Mouse (Mus musculus) hindbrain, embryonic 12.5 days (tissue): ENCODE measurements around the gene Samd8. TPM values are rescaled to one million over a fixed set of nuclear protein-coding genes. Genes with fewer than 3 reads are reported as not detected.
A peak's percentile ranks its signal among the peaks of the same experiment; 100 is the strongest.

Experiments
- ATAC-seq: fragments of 200-750 bp; cut with Nextera tagmentation; 2 replicates; pipeline ENCODE4 v1.8.0; 2017; ENCODE audit warnings: moderate TSS enrichment; ENCODE audit not compliant: low FRiP score
- H3K27ac ChIP-seq: fragments of 300-500 bp; sonication (generic); 2 replicates; pipeline ENCODE4 v1.5.1; 2016; ENCODE audit warnings: mild to moderate bottlenecking
- H3K27me3 ChIP-seq: fragments of 300-500 bp; sonication (generic); 2 replicates; pipeline ENCODE4 v1.6.1; 2016; ENCODE audit warnings: mild to moderate bottlenecking
- H3K36me3 ChIP-seq: fragments of 300-500 bp; sonication (generic); 2 replicates; pipeline ENCODE4 v1.6.1; 2016; ENCODE audit warnings: mild to moderate bottlenecking
- H3K4me1 ChIP-seq: fragments of 300-500 bp; sonication (generic); 2 replicates; pipeline ENCODE4 v1.6.1; 2016
- H3K4me2 ChIP-seq: fragments of 300-500 bp; sonication (generic); replicated peaks from 2 replicates; pipeline ENCODE4 v1.6.1; 2016; ENCODE audit warnings: mild to moderate bottlenecking
- H3K4me3 ChIP-seq: fragments of 300-500 bp; sonication (generic); 2 replicates; pipeline ENCODE4 v1.5.1; 2016; ENCODE audit warnings: mild to moderate bottlenecking
- H3K9ac ChIP-seq: fragments of 300-500 bp; sonication (generic); 2 replicates; pipeline ENCODE4 v1.6.1; 2016; ENCODE audit warnings: mild to moderate bottlenecking, moderate library complexity
- H3K9me3 ChIP-seq: fragments of 300-500 bp; sonication (generic); replicated peaks from 2 replicates; pipeline ENCODE4 v1.6.1; 2016; ENCODE audit warnings: mild to moderate bottlenecking
- WGBS: fragments of 180-500 bp; shearing (Covaris S2); methylation state at CpG from one replicate; pipeline ENCODE4 v1.1.7; 2016; 5-methylcytosine and 5-hydroxymethylcytosine counted together
- polyA plus RNA-seq: library from polyadenylated mRNA; unstranded; fragments of >200 nt; fragmentation: Nextera tagmentation; extraction: Ambion mirVana; gene quantifications from 2 replicates; pipeline ENCODE4 v1.2.1, GENCODE M21; 2016

The Samd8 gene
- polyA plus RNA-seq, 1 experiment from 2014 or later, result 15.9 TPM

DNA sequence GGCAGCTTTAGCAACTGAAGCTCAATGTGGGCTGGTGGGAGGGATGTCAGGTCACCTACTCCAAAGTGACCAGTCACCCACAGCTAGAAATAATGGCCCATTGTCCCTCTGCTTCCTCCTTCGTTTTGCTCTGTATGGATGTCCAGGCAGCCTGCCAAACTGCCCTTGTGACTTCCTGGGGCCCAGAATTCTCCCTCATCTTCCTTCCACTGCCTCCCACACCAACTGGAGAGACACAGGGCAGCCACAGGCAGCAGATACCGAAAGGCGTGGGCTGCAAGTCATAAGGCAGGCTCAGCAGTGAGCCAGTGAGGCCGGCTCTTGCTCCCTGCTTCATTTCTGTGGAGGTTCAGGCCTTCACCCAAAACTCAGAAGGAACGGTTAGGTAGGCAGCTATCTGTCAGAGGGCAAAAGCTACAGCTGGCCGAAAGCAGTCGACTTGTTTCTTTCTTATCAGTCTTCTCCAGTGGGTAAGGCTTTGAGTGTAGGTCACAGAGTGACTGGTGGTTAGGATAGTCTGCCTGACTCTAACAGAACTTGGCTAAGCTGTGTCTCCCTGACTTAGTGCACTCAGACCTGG lies 72.6 kb downstream of the Samd8 start:
- Histone ChIP-seq H3K27ac (0 out of 2 replicates have a peak overlapping the region, but pooled peaks have one; percentile 36), H3K4me1 (peaks cover 4% of the 10 kb centered on the region), H3K9ac (no peak overlapping the region), H3K4me3 (no peak overlapping the region), H3K27me3 (no peaks in the 10 kb centered on the region), H3K9me3 (no peaks in the 10 kb centered on the region), H3K4me2 (no peak overlapping the region), H3K36me3 (no peaks in the 10 kb centered on the region)
- WGBS, result 57% methylated on average over 7 of the region's 7 CpGs
- ATAC-seq, result no peak

- Histone ChIP-seq H3K4me1 (peaks cover 4% of the 10 kb centered on the region), H3K27ac (no peak overlapping the region), H3K9me3 (no peaks in the 10 kb centered on the region), H3K36me3 (no peaks in the 10 kb centered on the region), H3K4me3 (no peak overlapping the region), H3K9ac (no peak overlapping the region), H3K27me3 (no peaks in the 10 kb centered on the region), H3K4me2 (no peak overlapping the region)
- no peak for ATAC-seq
- 77% methylated on average over 7 of the region's 7 CpGs for WGBS
These were observed 73.6 kb downstream of the Samd8 start for GRCm38 (mm10) chr14:21823897-21824296.

DNA sequence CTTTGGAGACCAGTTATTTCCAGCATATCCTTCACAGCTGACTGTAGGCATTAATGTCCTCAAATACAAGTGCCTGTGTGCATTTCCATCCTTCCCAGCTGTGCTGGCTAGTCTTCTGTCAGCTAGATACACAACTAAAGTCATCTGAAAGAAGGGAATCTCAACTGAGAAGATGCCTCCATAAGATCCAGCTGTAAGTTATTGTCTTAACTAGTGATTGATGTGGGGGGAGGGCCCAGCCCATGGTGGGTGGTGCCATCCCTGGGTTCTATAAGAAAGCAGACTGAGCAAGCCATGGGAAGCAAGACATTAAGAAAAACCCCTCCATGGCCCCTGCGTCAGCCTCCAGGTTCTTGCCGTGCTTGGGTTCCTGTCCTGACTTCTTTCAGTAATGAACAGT lies 74.6 kb downstream of the Samd8 start, which contains the start of gene Vdac2:
Vdac2 (plus strand) TSS at position 301 of the 400 bp plus-strand sequence.
- Histone ChIP-seq H3K27me3 (no peaks in the 10 kb centered on the region), H3K4me1 (peaks cover 4% of the 10 kb centered on the region), H3K36me3 (no peaks in the 10 kb centered on the region), H3K4me2 (no peak within 1 kb of the TSS), H3K9me3 (no peaks in the 10 kb centered on the region), H3K4me3 (no peak within 1 kb of the TSS), H3K9ac (no peak within 1 kb of the TSS), H3K27ac (no peak within 1 kb of the TSS)
- 88% methylated on average over 2 of the region's 2 CpGs for WGBS
- no peak for ATAC-seq

DNA sequence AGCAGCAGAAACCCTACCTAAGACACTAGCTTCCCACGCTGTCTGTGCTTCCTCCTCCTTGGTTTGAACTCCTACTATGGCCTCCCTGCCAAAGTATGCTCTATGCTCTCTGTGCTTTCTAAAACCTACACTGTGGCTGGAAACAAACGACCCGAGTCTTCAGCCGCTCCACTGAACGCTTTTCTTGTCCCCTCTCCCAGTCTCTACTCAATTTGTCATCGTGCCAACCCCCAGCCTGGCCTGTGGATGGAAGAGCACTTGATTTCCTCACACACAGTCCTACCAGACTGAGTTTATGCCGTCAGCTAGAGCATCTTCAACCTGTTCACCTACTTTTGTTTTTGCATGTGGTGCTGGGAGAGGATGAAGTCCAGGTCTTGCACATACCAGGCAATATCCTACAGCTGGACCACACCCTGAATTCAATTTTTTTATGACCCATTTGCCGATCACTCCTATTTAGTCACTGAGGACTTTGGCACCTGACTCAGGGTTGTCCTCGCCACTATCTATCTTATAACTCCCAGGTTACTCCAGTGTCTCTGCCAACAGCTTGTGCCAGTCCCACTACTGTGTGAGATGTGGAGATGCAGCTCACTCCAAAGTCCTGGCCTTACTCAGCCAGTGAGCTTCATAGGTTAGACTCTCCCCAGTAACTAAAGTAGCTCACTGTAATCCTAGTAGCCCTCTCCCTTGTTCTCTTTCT lies 75.6 kb downstream of the Samd8 start:
- Histone ChIP-seq H3K4me1 (peaks cover 9% of the 10 kb centered on the region), H3K27ac (no peak overlapping the region), H3K9ac (no peak overlapping the region), H3K4me2 (no peak overlapping the region), H3K27me3 (no peaks in the 10 kb centered on the region), H3K9me3 (no peaks in the 10 kb centered on the region), H3K36me3 (no peaks in the 10 kb centered on the region), H3K4me3 (no peak overlapping the region)
- ATAC-seq, result no peak
- WGBS, result 83% methylated on average over 9 of the region's 9 CpGs

DNA sequence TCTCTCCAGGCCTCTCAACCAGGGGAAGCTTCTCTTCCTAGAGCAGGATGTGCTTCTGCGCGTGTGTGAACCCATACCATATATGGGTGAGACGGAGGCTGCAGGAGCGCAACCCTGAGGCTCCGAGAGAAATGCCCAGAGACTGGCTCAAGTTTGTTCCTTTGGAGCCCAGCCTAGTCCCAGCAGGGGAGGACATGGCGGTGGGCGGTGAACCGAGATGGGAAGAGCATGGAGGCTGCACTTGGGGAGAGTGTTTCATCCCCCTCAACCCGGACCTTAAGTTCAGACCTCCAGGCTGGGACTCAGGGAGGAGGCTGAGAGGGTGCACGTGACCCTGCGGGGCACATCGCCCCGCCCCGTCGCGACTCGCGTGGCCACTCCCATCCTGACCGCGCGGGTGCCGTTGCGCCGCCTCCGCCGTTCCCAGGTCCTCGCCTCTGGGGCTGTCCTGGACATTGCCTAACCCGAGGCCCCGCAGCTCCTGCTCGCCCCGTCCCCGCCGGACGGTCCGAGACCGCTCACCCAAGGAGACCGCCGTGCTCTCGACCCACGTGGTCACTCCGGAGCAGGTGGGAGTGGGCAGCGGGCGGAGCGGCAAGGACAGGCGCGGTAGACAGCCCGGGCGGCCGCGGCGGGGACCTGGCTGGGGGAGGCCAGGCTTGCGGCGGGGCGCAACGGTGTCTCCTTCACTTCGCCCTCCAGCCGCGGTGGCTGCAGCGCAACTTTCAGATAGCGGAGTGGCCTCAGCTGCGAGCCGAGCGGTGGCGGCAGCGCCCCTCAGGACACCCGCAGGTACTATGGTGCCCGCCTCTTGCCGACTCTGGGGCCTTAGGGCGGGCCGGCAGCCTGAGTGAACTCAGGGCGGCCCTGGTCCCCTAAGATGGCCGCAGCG lies 80.8 kb downstream of the Samd8 start:
- peak overlapping the region; percentile 93 for H3K27ac ChIP-seq
- H3K9me3 ChIP-seq, result no peaks in the 10 kb centered on the region
- H3K36me3 ChIP-seq, result peaks cover 13% of the 10 kb centered on the region
- peaks cover 22% of the 10 kb centered on the region for H3K4me1 ChIP-seq
- H3K4me3 ChIP-seq, result peak overlapping the region; percentile 72
- no peaks in the 10 kb centered on the region for H3K27me3 ChIP-seq
- H3K4me2 ChIP-seq, result peak overlapping the region; percentile 75
- under 1% methylated on average over 73 of the region's 73 CpGs for WGBS
- ATAC-seq, result peak; percentile 98
- H3K9ac ChIP-seq, result peak overlapping the region; percentile 89

- Histone ChIP-seq H3K9me3 (no peaks in the 10 kb centered on the region), H3K4me2 (peak overlapping the region; percentile 75), H3K4me1 (peaks cover 22% of the 10 kb centered on the region), H3K27me3 (no peaks in the 10 kb centered on the region), H3K9ac (peak overlapping the region; percentile 89), H3K27ac (peak overlapping the region; percentile 93), H3K4me3 (peak overlapping the region; percentile 72), H3K36me3 (peaks cover 16% of the 10 kb centered on the region)
- ATAC-seq, result peak; percentile 51
- WGBS, result under 1% methylated on average over 28 of the region's 28 CpGs
These were observed 81.6 kb downstream of the Samd8 start for GRCm38 (mm10) chr14:21831830-21832403.

GRCm38 (mm10) chr14:21838336-21839017 lies 88.1 kb downstream of the Samd8 start:
- no peak for ATAC-seq
- no peaks in the 10 kb centered on the region for H3K27me3 ChIP-seq
- H3K36me3 ChIP-seq, result peaks cover 77% of the 10 kb centered on the region
- H3K4me3 ChIP-seq, result no peak overlapping the region
- H3K4me1 ChIP-seq, result peaks cover 2% of the 10 kb centered on the region
- no peak overlapping the region for H3K4me2 ChIP-seq
- no peak overlapping the region for H3K27ac ChIP-seq
- H3K9me3 ChIP-seq, result no peaks in the 10 kb centered on the region
- H3K9ac ChIP-seq, result no peak overlapping the region
- 89% methylated on average over 8 of the region's 8 CpGs for WGBS

DNA sequence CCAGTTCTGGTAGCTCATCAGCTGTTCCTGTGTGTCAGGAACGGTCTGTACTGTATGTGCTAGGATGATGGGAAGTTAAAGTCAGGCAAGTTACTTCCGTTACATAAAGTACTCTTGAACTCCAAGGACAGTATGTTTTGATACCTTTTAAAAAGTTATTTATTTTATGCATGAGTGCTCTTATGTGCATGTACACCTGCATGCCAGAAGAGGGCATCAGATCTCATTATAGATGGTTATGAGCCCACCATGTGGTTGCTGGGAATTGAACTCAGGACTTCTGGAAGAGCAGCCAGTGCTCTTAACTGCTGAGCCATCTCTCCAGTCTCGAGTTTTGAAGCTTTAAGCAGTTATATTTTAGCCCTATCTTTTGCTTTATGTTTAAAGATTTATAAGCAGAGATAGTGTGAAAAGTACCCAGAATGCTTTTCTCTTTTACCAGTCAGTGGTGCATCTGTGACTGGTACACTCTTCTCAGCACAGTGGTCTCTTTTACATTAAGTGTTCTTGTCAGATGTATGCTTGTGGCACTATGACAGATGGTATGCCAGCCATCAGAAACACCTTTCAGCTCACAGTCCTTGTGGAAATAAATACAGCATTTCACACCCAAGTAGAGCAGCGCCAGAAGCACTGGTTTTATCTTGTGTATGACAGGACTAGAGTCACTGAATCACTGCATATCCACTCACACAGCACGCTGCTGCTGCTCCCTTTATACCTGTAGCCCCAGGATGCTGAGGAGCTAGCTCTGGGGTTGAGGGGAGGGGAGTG lies 91.7 kb downstream of the Samd8 start:
- no peak overlapping the region for H3K4me2 ChIP-seq
- WGBS, result 93% methylated on average over 5 of the region's 5 CpGs
- H3K4me1 ChIP-seq, result peaks cover 6% of the 10 kb centered on the region
- no peak for ATAC-seq
- peaks cover 96% of the 10 kb centered on the region for H3K36me3 ChIP-seq
- H3K27me3 ChIP-seq, result no peaks in the 10 kb centered on the region
- no peak overlapping the region for H3K27ac ChIP-seq
- H3K4me3 ChIP-seq, result no peak overlapping the region
- no peak overlapping the region for H3K9ac ChIP-seq
- no peaks in the 10 kb centered on the region for H3K9me3 ChIP-seq

- H3K4me3 ChIP-seq, result no peak overlapping the region
These were observed 92.9 kb downstream of the Samd8 start for GRCm38 (mm10) chr14:21843263-21843662.

DNA sequence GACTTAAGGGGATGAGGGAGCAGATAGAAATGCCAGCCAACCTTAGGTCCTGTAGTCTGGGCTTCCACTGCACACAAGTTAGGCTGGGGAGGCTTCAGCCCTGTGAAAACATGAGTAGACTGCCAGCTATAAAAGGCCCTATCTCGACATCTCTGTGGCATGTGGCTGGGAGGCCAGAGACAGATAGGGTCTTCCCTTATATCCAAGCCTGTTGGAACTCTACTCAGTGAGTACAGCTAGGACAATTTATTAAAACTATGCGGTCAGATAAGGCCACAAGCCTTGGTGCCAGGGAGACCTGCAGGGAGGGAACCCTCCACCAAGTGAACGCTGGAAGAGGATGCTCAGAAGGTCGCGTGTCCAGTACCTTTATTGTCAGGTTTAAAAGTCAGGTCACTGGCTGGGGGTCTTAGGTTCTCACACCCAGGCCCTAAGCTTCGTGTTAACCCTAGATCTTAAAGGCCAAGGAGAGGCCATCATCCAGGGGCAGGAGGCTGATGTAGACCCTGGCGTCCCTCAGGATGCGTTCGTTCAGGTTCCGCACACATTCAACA lies 96.6 kb downstream of the Samd8 start:
- peak overlapping the region; percentile 60 for H3K4me3 ChIP-seq
- WGBS, result 18% methylated on average over 10 of the region's 10 CpGs
- H3K4me1 ChIP-seq, result peaks cover 26% of the 10 kb centered on the region
- H3K27ac ChIP-seq, result no peak overlapping the region
- 0 out of 2 replicates have a peak overlapping the region, but pooled peaks have one; percentile 74 for H3K9ac ChIP-seq
- H3K9me3 ChIP-seq, result no peaks in the 10 kb centered on the region
- peaks cover 49% of the 10 kb centered on the region for H3K36me3 ChIP-seq
- no peaks in the 10 kb centered on the region for H3K27me3 ChIP-seq
- H3K4me2 ChIP-seq, result peak overlapping the region; percentile 98
- ATAC-seq, result no peak

More at GRCm38 (mm10) chr14:21843263-21843662, 92.9 kb downstream of the Samd8 start:
- no peak for ATAC-seq
- Histone ChIP-seq H3K36me3 (peaks cover 84% of the 10 kb centered on the region), H3K4me1 (peaks cover 19% of the 10 kb centered on the region), H3K27me3 (no peaks in the 10 kb centered on the region), H3K4me2 (no peak overlapping the region), H3K9me3 (no peaks in the 10 kb centered on the region), H3K9ac (no peak overlapping the region), H3K27ac (no peak overlapping the region)
- WGBS, result 90% methylated on average over 6 of the region's 6 CpGs
